Mouse (Mus musculus) liver, embryonic 12.5 days (tissue): ENCODE results near the gene Samd15. TPM values are rescaled to one million over a fixed set of nuclear protein-coding genes. Genes with fewer than 3 reads are reported as not detected.
"Not testable (repeated sequence)": the region's sequence is repeated elsewhere in the genome, so short reads cannot be mapped to it uniquely, and the experiment has no call there.

ENCODE experiments used
- ATAC-seq: fragments of 200-750 bp; cut with Nextera tagmentation; 2 replicates; pipeline ENCODE4 v1.8.0; 2017; ENCODE audit warnings: moderate number of reproducible peaks, mild to moderate bottlenecking, moderate library complexity
- H3K27ac ChIP-seq: fragments of 300-500 bp; sonication (generic); 2 replicates; pipeline ENCODE4 v1.5.1; 2016; ENCODE audit warnings: mild to moderate bottlenecking
- H3K27me3 ChIP-seq: fragments of 300-500 bp; sonication (generic); replicated peaks from 2 replicates; pipeline ENCODE4 v1.6.1; 2016; ENCODE audit warnings: mild to moderate bottlenecking, moderate library complexity
- H3K36me3 ChIP-seq: fragments of 300-500 bp; sonication (generic); 2 replicates; pipeline ENCODE4 v1.6.1; 2016; ENCODE audit warnings: mild to moderate bottlenecking, moderate library complexity
- H3K4me1 ChIP-seq: fragments of 300-500 bp; sonication (generic); 2 replicates; pipeline ENCODE4 v1.6.1; 2016
- H3K4me2 ChIP-seq: fragments of 300-500 bp; sonication (generic); 2 replicates; pipeline ENCODE4 v1.6.1; 2016; ENCODE audit warnings: mild to moderate bottlenecking, moderate library complexity
- H3K4me3 ChIP-seq: fragments of 300-500 bp; sonication (generic); 2 replicates; pipeline ENCODE4 v1.5.1; 2016; ENCODE audit warnings: mild to moderate bottlenecking, moderate library complexity
- H3K9ac ChIP-seq: fragments of 300-500 bp; sonication (generic); 2 replicates; pipeline ENCODE4 v1.6.1; 2016; ENCODE audit warnings: mild to moderate bottlenecking, moderate library complexity
- H3K9me3 ChIP-seq: fragments of 300-500 bp; sonication (generic); replicated peaks from 2 replicates; pipeline ENCODE4 v1.6.1; 2016; ENCODE audit warnings: mild to moderate bottlenecking, moderate library complexity
- WGBS: fragments of 180-500 bp; shearing (Covaris S2); methylation state at CpG from one replicate; pipeline ENCODE4 v1.1.7; 2016; ENCODE audit not compliant: insufficient replicate concordance; 5-methylcytosine and 5-hydroxymethylcytosine counted together
- polyA plus RNA-seq: library from polyadenylated mRNA; unstranded; fragments of >200 nt; fragmentation: Nextera tagmentation; extraction: Ambion mirVana; gene quantifications from 2 replicates; pipeline ENCODE4 v1.2.1, GENCODE M21; 2016

Samd15 gene
- polyA plus RNA-seq, 1 experiment from 2014 or later: 16.2 TPM

DNA sequence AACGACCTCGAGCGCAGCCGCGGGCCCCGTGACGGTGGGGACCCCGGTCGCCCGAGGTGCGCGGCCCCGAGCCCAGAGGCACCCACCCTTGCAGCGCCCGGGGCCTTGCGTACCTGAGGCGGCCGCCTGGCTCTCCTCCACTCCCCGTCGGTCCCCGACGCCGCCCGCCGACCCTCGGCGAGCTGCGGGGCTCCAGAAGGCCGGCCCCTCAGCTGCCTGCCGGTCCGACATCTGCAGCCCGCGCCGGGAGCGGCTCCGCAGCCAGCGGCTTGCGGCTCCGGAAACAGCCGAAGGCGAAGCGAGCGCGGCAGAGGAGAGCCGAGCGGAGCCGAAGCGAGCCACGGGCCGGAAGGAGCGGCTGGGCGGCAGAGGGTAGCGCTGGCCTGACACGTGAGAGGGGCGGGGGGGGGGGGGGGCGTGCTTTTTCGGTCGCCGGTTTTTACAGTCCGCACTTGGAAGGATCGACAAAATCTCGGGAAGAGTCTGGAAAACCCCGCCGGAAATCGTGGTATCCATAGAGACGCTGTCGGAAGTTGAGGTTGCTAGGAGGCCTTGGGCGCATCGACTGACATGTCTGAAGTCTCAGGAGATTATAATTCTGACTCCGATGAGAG is 557 bp downstream of the Samd15 start, which contains the start of gene Tmed8:
Gene Tmed8 (minus strand): TSS at position 482 of the 614 bp plus-strand sequence.
- Histone ChIP-seq H3K9ac (peak within 1 kb of the TSS; percentile 79), H3K27me3 (peaks cover 30% of the 10 kb centered on the region), H3K4me1 (peaks cover 23% of the 10 kb centered on the region; the same call in 1 of the 2 replicates), H3K4me3 (peak within 1 kb of the TSS; percentile 79), H3K4me2 (peak within 1 kb of the TSS; percentile 98), H3K9me3 (no peaks in the 10 kb centered on the region), H3K36me3 (no peaks in the 10 kb centered on the region), H3K27ac (no peak within 1 kb of the TSS)
- under 1% methylated on average over 61 of the region's 70 CpGs for WGBS
- peak; percentile 83 for ATAC-seq

DNA sequence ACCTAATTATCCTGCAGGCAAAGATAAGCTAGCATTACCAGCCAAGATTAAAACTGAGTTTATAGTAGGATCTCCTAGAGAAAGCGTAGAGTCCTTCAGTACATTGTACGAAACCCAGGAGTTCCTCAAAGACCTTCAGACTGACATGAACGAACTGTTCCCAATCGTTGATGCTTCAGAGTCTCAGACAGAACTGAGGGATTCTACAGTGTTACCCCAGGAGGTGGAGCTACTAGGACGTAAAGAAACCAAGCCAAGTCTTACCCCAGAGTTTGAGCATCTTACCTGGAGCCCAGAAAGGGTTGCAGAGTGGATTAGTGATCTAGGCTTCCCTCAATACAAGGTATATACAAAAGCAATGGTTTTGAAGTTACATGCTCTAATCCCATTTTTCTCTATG is 2.2 kb downstream of the Samd15 start:
- Histone ChIP-seq H3K4me2 (no peak overlapping the region), H3K4me1 (peaks cover 23% of the 10 kb centered on the region; the same call in 1 of the 2 replicates), H3K27ac (no peak overlapping the region), H3K4me3 (no peak overlapping the region), H3K36me3 (no peaks in the 10 kb centered on the region), H3K27me3 (peaks cover 30% of the 10 kb centered on the region), H3K9ac (no peak overlapping the region), H3K9me3 (no peaks in the 10 kb centered on the region)
- no peak for ATAC-seq
- 42% methylated on average over 5 of the region's 5 CpGs for WGBS

- not testable (repeated sequence) for ATAC-seq, H3K4me1 ChIP-seq
These were observed 6.3 kb downstream of the Samd15 start for GRCm38 (mm10) chr12:87205789-87206188.

GRCm38 (mm10) chr12:87212844-87213606 is 13.5 kb downstream of the Samd15 start:
- Histone ChIP-seq H3K4me3 (no peak overlapping the region), H3K27ac (no peak overlapping the region), H3K9ac (no peak overlapping the region), H3K27me3 (no peaks in the 10 kb centered on the region), H3K4me1 (no peaks in the 10 kb centered on the region), H3K9me3 (no peaks in the 10 kb centered on the region), H3K4me2 (no peak overlapping the region), H3K36me3 (no peaks in the 10 kb centered on the region)
- no peak for ATAC-seq
- WGBS: 39% methylated on average over 2 of the region's 2 CpGs

More at GRCm38 (mm10) chr12:87205789-87206188, 6.3 kb downstream of the Samd15 start:
- not testable (repeated sequence) for H3K27ac ChIP-seq, H3K9ac ChIP-seq, H3K36me3 ChIP-seq, H3K4me2 ChIP-seq, H3K4me3 ChIP-seq, H3K9me3 ChIP-seq
- 75% methylated on average over 5 of the region's 5 CpGs for whole genome bisulfite sequencing
- peaks cover 10% of the 10 kb centered on the region for H3K27me3 ChIP-seq

DNA sequence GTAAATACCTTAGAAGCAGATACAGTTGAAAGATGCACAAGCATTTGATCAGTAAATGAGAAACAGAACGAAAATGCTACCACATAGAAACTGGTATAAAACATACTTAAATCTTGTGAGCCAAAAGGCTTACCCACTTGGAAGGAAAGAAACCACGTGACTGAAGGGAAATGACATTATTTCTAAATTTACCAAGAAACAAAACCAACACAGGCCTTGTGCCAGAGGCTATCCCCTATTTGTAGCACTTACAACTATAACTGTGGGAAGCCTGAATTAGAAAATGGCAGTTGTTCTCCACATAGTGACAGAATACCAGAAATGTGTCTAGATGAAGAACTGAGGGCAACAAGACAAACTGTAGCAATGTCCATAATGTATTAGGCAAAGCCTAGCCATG is 16.5 kb downstream of the Samd15 start:
- no peaks in the 10 kb centered on the region for H3K36me3 ChIP-seq
- no peaks in the 10 kb centered on the region for H3K27me3 ChIP-seq
- WGBS: 46% methylated on average over 2 of the region's 2 CpGs
- no peak overlapping the region for H3K9ac ChIP-seq
- no peaks in the 10 kb centered on the region for H3K9me3 ChIP-seq
- H3K4me3 ChIP-seq: no peak overlapping the region
- no peak for ATAC-seq
- H3K4me1 ChIP-seq: no peaks in the 10 kb centered on the region
- H3K27ac ChIP-seq: no peak overlapping the region
- no peak overlapping the region for H3K4me2 ChIP-seq

DNA sequence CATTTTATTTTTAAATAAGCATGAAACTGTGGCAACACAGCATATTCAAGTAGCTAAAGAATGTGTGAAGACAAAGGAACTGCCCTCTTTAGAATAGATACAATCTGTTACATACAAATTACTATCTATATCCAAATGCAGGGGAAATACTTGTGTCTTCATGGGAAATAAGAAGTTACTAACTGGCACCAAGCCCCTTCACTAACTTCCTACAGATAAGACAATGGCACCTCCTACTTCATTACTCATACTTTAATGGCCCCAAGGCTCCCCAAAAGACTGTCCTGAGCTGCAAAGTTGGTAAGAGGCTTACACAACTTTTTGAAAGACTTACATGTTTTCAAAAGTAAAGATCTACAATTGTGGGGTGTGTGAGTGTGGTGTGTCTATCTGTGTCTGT is 18.1 kb downstream of the Samd15 start:
- no peak overlapping the region for H3K4me3 ChIP-seq
- ATAC-seq: no peak

DNA sequence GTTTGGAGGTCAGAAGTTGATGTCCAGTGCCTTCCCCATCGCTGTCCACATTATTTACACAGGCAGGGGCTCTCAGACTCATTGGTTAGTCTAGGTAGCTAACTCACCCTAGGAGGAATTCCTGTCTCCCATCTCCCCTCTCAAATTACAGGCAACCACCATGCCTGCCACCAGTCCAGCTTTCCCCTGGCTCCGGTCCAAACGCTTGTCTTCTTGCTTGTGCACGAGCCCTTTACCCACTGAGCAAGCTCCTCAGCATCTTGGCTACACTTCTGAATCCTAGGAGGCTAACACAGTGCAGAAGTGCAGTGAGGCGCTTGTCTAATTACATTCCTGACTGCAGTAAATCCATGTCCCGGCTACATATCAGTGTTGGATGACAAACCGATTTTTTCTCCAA is 19.8 kb downstream of the Samd15 start:
- Histone ChIP-seq H3K27me3 (no peaks in the 10 kb centered on the region), H3K4me2 (no peak overlapping the region), H3K4me1 (0 out of 2 replicates have a peak, but pooled peaks cover 4% of the 10 kb centered on the region), H3K4me3 (no peak overlapping the region), H3K27ac (no peak overlapping the region), H3K36me3 (no peaks in the 10 kb centered on the region), H3K9me3 (no peaks in the 10 kb centered on the region), H3K9ac (no peak overlapping the region)
- 70% methylated on average over 7 of the region's 7 CpGs for WGBS
- no peak for ATAC-seq

More for the DNA sequence above, 18.1 kb downstream of the Samd15 start:
- Histone ChIP-seq H3K4me2 (no peak overlapping the region), H3K4me1 (no peaks in the 10 kb centered on the region), H3K27me3 (no peaks in the 10 kb centered on the region), H3K27ac (no peak overlapping the region), H3K9ac (no peak overlapping the region), H3K36me3 (no peaks in the 10 kb centered on the region), H3K9me3 (no peaks in the 10 kb centered on the region)

DNA sequence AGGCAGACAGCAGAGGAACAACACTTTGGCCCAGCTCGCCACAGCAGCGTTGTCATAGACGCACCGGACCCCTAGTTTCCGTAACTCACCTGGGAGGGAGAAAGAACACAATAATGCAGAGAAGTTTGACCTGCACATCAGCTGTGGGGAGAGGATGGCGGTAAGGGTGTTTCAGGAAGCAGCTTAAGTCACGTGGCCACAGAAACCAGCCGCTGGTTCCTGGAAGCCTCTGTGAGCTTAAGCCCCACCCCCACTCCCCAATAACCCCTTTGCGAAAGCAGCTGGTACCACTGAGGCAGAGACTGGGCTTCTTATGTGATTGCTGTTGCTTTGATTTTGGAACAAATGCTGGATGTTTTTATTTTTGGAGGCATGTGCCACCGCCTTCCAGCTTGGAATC is 25.4 kb downstream of the Samd15 start:
- Histone ChIP-seq H3K9me3 (no peaks in the 10 kb centered on the region), H3K36me3 (no peaks in the 10 kb centered on the region), H3K27me3 (no peaks in the 10 kb centered on the region), H3K4me1 (peaks cover 15% of the 10 kb centered on the region), H3K27ac (no peak overlapping the region), H3K4me3 (peak overlapping the region; percentile 9; the same call in 1 of the 2 replicates), H3K9ac (no peak overlapping the region), H3K4me2 (peak overlapping the region; percentile 49)
- peak; percentile 68; the same call in 1 of the 2 replicates for ATAC-seq
- WGBS: 35% methylated on average over 10 of the region's 10 CpGs

- ATAC-seq: peak; percentile 54; the same call in 1 of the 2 replicates
- Histone ChIP-seq H3K4me2 (no peak overlapping the region), H3K27me3 (no peaks in the 10 kb centered on the region), H3K9me3 (no peaks in the 10 kb centered on the region), H3K27ac (no peak overlapping the region), H3K4me3 (no peak overlapping the region), H3K9ac (no peak overlapping the region), H3K36me3 (no peaks in the 10 kb centered on the region), H3K4me1 (peaks cover 32% of the 10 kb centered on the region)
- WGBS: 45% methylated on average over 7 of the region's 7 CpGs
These were observed 27.3 kb downstream of the Samd15 start for GRCm38 (mm10) chr12:87226801-87227200.

DNA sequence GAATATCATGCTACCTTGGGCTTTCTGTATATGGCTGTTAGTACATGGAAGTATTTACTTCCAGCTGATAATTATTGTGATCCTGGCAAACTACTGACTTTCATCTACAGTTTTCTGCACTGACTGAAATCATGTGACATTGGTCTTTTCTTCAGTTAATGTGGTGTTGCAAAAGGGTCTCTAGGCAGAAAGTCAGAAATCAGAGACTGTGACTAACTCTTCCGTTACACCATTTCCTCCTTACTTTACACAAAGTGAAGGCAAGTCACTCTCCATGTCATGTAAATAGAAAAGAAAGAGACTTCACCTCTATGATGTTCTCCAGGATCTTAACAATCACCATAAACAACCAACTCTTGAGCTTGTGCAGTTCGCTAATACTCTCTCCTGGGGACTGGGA is 30.1 kb downstream of the Samd15 start:
- H3K9ac ChIP-seq: no peak overlapping the region
- H3K36me3 ChIP-seq: no peaks in the 10 kb centered on the region
- no peaks in the 10 kb centered on the region for H3K9me3 ChIP-seq
- 77% methylated on average over 2 of the region's 2 CpGs for WGBS
- H3K4me1 ChIP-seq: peaks cover 27% of the 10 kb centered on the region
- no peak overlapping the region for H3K4me2 ChIP-seq
- ATAC-seq: no peak
- no peak overlapping the region for H3K4me3 ChIP-seq
- H3K27me3 ChIP-seq: no peaks in the 10 kb centered on the region
- H3K27ac ChIP-seq: no peak overlapping the region

- Histone ChIP-seq H3K9ac (no peak overlapping the region), H3K36me3 (no peaks in the 10 kb centered on the region), H3K27me3 (no peaks in the 10 kb centered on the region), H3K4me2 (no peak overlapping the region), H3K27ac (no peak overlapping the region), H3K9me3 (no peaks in the 10 kb centered on the region), H3K4me3 (no peak overlapping the region), H3K4me1 (peaks cover 20% of the 10 kb centered on the region)
- no peak for ATAC-seq
These were observed 30.9 kb downstream of the Samd15 start for GRCm38 (mm10) chr12:87230379-87230895.

DNA sequence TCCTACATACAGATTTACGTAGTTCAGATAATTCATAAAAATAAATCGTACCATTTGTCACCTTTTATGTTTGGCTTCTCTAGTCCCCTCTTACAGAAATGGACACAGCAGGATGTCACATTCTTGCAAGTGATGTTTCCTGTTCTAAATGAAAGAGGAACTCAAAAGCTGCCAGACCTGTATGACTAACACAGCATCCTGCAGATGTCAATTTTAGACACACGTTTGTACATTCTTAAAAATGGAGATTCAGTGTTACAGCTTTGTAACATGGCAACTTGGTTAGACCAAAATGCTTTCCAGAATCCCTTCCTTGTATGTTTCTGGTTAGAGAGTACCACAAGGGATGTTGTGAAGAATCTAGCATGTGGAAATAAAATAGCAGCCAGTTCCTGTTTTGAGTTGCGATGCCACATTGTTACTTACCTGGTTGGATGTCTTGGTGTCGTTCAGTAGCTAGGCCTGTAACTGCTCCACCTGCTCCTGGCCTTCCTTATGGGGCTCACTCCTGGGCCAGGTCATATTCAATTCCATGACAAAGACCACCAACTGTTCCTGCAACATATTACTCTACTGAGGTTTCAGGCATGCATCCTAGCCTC is 37.5 kb downstream of the Samd15 start:
- no peak overlapping the region for H3K9ac ChIP-seq
- H3K9me3 ChIP-seq: no peaks in the 10 kb centered on the region
- no peak for ATAC-seq
- H3K4me1 ChIP-seq: no peaks in the 10 kb centered on the region
- peaks cover 37% of the 10 kb centered on the region for H3K36me3 ChIP-seq
- no peaks in the 10 kb centered on the region for H3K27me3 ChIP-seq
- no peak overlapping the region for H3K4me2 ChIP-seq
- WGBS: 56% methylated on average over 5 of the region's 5 CpGs
- no peak overlapping the region for H3K4me3 ChIP-seq
- no peak overlapping the region for H3K27ac ChIP-seq
